In the genomic region with DNA sequence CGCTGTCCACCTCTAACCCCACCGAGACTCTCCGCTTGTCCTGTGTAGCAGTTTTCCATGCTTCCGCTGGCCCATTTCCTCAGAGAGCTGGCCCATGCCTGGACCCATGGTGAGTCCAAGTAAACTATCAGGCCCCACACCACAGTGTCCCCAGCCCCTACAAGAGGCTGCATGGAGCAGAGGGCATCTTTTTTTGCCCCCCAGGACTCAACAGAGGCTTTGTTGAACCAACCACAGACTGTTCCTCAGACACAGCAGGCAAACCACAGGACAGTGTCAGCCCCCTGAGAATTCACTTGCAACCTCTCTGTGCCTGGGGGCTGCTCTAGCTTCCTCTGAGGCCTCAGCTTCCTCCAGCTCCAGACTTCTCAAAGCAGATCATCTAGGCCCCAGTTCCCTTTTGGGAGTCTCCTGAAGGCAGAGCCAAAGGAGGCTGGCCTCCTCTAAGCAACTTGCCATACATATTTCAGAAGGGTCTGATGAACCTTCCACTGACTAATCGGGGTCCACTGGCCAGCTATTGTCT, we compare ENCODE assay signal across 14 mouse cellular contexts. TPM values are rescaled to one million over a fixed set of nuclear protein-coding genes. Genes with fewer than 3 reads are reported as not detected.
DNase-seq lines count a peak whose midpoint lies in the region; ATAC-seq and TF ChIP-seq lines count a peak whose summit lies in the region.
"Had no signal": no experiment of that assay in that cellular context is flagged by ENCODE, and none has a peak within 500 bp of the region (broad histone marks: within the 10 kb centered on the region; RNA-seq: fewer than 3 reads in every experiment).

No protein-coding gene starts in this region.

- no peak overlapping the region for H3K27ac ChIP-seq in forebrain, embryonic 13.5 days
- no peak overlapping the region for H3K27ac ChIP-seq in forebrain, postnatal 0 days (ENCODE audit: low read depth, low read length)
- H3K27ac ChIP-seq in kidney, embryonic 15.5 days = 0 out of 2 replicates have a peak overlapping the region, but pooled peaks have one; percentile 14
- H3K27ac ChIP-seq in bone marrow macrophage, adult 2 months (ENCODE audit: insufficient read depth, low read depth, low read length) = peak overlapping the region; percentile 96
- H3K27ac ChIP-seq in liver, embryonic 13.5 days = no peak overlapping the region

- WGBS in forebrain, embryonic 13.5 days = 95% methylated on average over 5 of the region's 5 CpGs
- 90% methylated on average over 5 of the region's 5 CpGs for WGBS in forebrain, postnatal 0 days
- WGBS in kidney, embryonic 15.5 days = 89% methylated on average over 5 of the region's 5 CpGs
- 63% methylated on average over 5 of the region's 5 CpGs for WGBS in liver, embryonic 13.5 days (ENCODE audit: insufficient replicate concordance)

- no peak for ATAC-seq in forebrain, embryonic 13.5 days
- no peak for ATAC-seq in forebrain, postnatal 0 days
- no peak for ATAC-seq in kidney, embryonic 15.5 days (replicated peaks; ENCODE audit: low FRiP score)
- ATAC-seq in liver, embryonic 13.5 days (ENCODE audit: low read depth) = no peak
- ATAC-seq in megakaryocyte-erythroid progenitor cell, adult 5-6 weeks (replicated peaks; ENCODE audit: low FRiP score, low TSS enrichment, poor library complexity, severe bottlenecking) = no peak

- no peak for TF ChIP-seq CTCF in forebrain, postnatal 0 days (IDR thresholded peaks at IDR 0.05; ENCODE audit: low read depth)
- no peak for TF ChIP-seq CTCF in bone marrow macrophage, adult 2 months (IDR thresholded peaks at IDR 0.05; ENCODE audit: low read depth, low read length)

- no peaks in the 10 kb centered on the region for H3K27me3 ChIP-seq in forebrain, embryonic 13.5 days
- no peaks in the 10 kb centered on the region for H3K27me3 ChIP-seq in forebrain, postnatal 0 days (ENCODE audit: insufficient read depth, low read length)
- no peaks in the 10 kb centered on the region for H3K27me3 ChIP-seq in kidney, embryonic 15.5 days
- peaks cover 55% of the 10 kb centered on the region for H3K27me3 ChIP-seq in liver, embryonic 13.5 days

- H3K9me3 ChIP-seq in forebrain, embryonic 13.5 days (replicated peaks) = no peaks in the 10 kb centered on the region
- no peaks in the 10 kb centered on the region for H3K9me3 ChIP-seq in forebrain, postnatal 0 days (ENCODE audit: low read length)
- no peaks in the 10 kb centered on the region for H3K9me3 ChIP-seq in kidney, embryonic 15.5 days (replicated peaks)
- H3K9me3 ChIP-seq in liver, embryonic 13.5 days (replicated peaks) = no peaks in the 10 kb centered on the region
- H3K9me3 ChIP-seq: G1E had no signal

- H3K4me2 ChIP-seq in forebrain, embryonic 13.5 days = peak overlapping the region; percentile 99; the same call in 1 of the 2 replicates
- no peak overlapping the region for H3K4me2 ChIP-seq in forebrain, postnatal 0 days (ENCODE audit: low read depth)
- H3K4me2 ChIP-seq in kidney, embryonic 15.5 days = no peak overlapping the region
- H3K4me2 ChIP-seq in liver, embryonic 13.5 days = 0 out of 2 replicates have a peak overlapping the region, but pooled peaks have one; percentile 1

- no peak for DNase-seq in forebrain, postnatal 0 days
- no peak for DNase-seq in kidney, postnatal 25 days
- no peak for DNase-seq in liver, embryonic 13.5 days
- no peak for DNase-seq in spleen, postnatal 14 days (ENCODE audit: low spot score in 2 of 2)
- DNase-seq: adrenal gland, postnatal 14 days; B cell, adult 2 months; kidney, adult 18-20 months; lung, adult 2 months; thymus, postnatal 25 days had no signal

- H3K4me3 ChIP-seq in forebrain, embryonic 13.5 days = no peak overlapping the region
- H3K4me3 ChIP-seq in forebrain, postnatal 0 days (ENCODE audit: low read depth, low read length) = no peak overlapping the region
- H3K4me3 ChIP-seq in kidney, embryonic 15.5 days (replicated peaks) = no peak overlapping the region
- peak overlapping the region; percentile 20 for H3K4me3 ChIP-seq in bone marrow macrophage, adult 2 months (ENCODE audit: insufficient read depth, low read length)
- no peak overlapping the region for H3K4me3 ChIP-seq in liver, embryonic 13.5 days (replicated peaks)

- peaks cover 77% of the 10 kb centered on the region for H3K4me1 ChIP-seq in forebrain, embryonic 13.5 days
- peaks cover 17% of the 10 kb centered on the region for H3K4me1 ChIP-seq in forebrain, postnatal 0 days (ENCODE audit: insufficient read depth)
- peaks cover 84% of the 10 kb centered on the region for H3K4me1 ChIP-seq in kidney, embryonic 15.5 days
- H3K4me1 ChIP-seq in bone marrow macrophage, adult 2 months (ENCODE audit: control insufficient read depth, insufficient read depth, low read length) = peaks cover 58% of the 10 kb centered on the region
- H3K4me1 ChIP-seq in liver, embryonic 13.5 days (replicated peaks) = peaks cover 80% of the 10 kb centered on the region

- TF ChIP-seq POLR2A in bone marrow macrophage, adult 2 months (IDR thresholded peaks at IDR 0.05; ENCODE audit: borderline replicate concordance, low read depth, low read length) = no peak

- H3K9ac ChIP-seq in forebrain, embryonic 13.5 days = no peak overlapping the region
- no peak overlapping the region for H3K9ac ChIP-seq in forebrain, postnatal 0 days
- no peak overlapping the region for H3K9ac ChIP-seq in kidney, embryonic 15.5 days
- no peak overlapping the region for H3K9ac ChIP-seq in liver, embryonic 13.5 days

- H3K36me3 ChIP-seq in forebrain, embryonic 13.5 days (ENCODE audit: poor library complexity, severe bottlenecking) = peaks cover 40% of the 10 kb centered on the region
- peaks cover 20% of the 10 kb centered on the region for H3K36me3 ChIP-seq in forebrain, postnatal 0 days (ENCODE audit: insufficient read depth)
- H3K36me3 ChIP-seq in kidney, embryonic 15.5 days = peaks cover 19% of the 10 kb centered on the region
- H3K36me3 ChIP-seq in liver, embryonic 13.5 days = peaks cover 12% of the 10 kb centered on the region; the same call in 1 of the 2 replicates

RNA-seq across cellular contexts. Expression of gene Plxnb2, which starts 9.0 kb away (rescaled TPM):
- polyA plus RNA-seq in forebrain, embryonic 13.5 days (2015; fragmentation: Nextera tagmentation; extraction: Ambion mirVana) = 101 and 130 TPM in 2 replicates
- total RNA-seq in forebrain, postnatal 0 days (2014; rRNA removed) = 126 and 138 TPM in 2 replicates
- 45.2 and 52.8 TPM in 2 replicates for polyA plus RNA-seq in forebrain, postnatal 0 days (2015; fragmentation: Nextera tagmentation; extraction: Ambion mirVana)
- 138 and 160 TPM in 2 replicates for polyA plus RNA-seq in kidney, embryonic 15.5 days (2015; fragmentation: Nextera tagmentation; extraction: Ambion mirVana)
- 432 and 457 TPM in 2 replicates for polyA plus RNA-seq in bone marrow macrophage, adult 2 months (2012; ENCODE audit: insufficient read depth, insufficient read length, missing spikeins)
- 20.2 and 21.2 TPM in 2 replicates for polyA plus RNA-seq in liver, embryonic 13.5 days (2015; fragmentation: Nextera tagmentation; extraction: Ambion mirVana)
- 2.3 and 3.6 TPM in 2 replicates for total RNA-seq in megakaryocyte-erythroid progenitor cell, adult 5-6 weeks (2014; fragmentation: Nextera tagmentation)
- 0.34 and 1.7 TPM in 2 replicates for total RNA-seq in megakaryocyte-erythroid progenitor cell, adult 5-6 weeks (2017)

RNA-seq across cellular contexts. Expression of gene Mapk11, which starts 22.2 kb away (rescaled TPM):
- polyA plus RNA-seq in forebrain, embryonic 13.5 days (2015; fragmentation: Nextera tagmentation; extraction: Ambion mirVana) = 43.0 and 45.5 TPM in 2 replicates
- total RNA-seq in forebrain, postnatal 0 days (2014; rRNA removed) = 35.2 and 35.8 TPM in 2 replicates
- 16.2 and 21.3 TPM in 2 replicates for polyA plus RNA-seq in forebrain, postnatal 0 days (2015; fragmentation: Nextera tagmentation; extraction: Ambion mirVana)
- 15.4 and 16.5 TPM in 2 replicates for polyA plus RNA-seq in kidney, embryonic 15.5 days (2015; fragmentation: Nextera tagmentation; extraction: Ambion mirVana)
- 2.2 and 2.7 TPM in 2 replicates for polyA plus RNA-seq in bone marrow macrophage, adult 2 months (2012; ENCODE audit: insufficient read depth, insufficient read length, missing spikeins)
- polyA plus RNA-seq in liver, embryonic 13.5 days (2015; fragmentation: Nextera tagmentation; extraction: Ambion mirVana) = 0.76 and 0.78 TPM in 2 replicates
- total RNA-seq in megakaryocyte-erythroid progenitor cell, adult 5-6 weeks (2014; fragmentation: Nextera tagmentation) = 0.11 TPM in 1 of 2 replicates, not detected in the other
- 0.27 and 3.5 TPM in 2 replicates for total RNA-seq in megakaryocyte-erythroid progenitor cell, adult 5-6 weeks (2017)

RNA-seq across cellular contexts. Expression of gene Dennd6b, which starts 24.7 kb away (rescaled TPM):
- polyA plus RNA-seq in forebrain, embryonic 13.5 days (2015; fragmentation: Nextera tagmentation; extraction: Ambion mirVana) = 40.7 and 47.7 TPM in 2 replicates
- 73.7 and 89.6 TPM in 2 replicates for total RNA-seq in forebrain, postnatal 0 days (2014; rRNA removed)
- 43.4 and 53.3 TPM in 2 replicates for polyA plus RNA-seq in forebrain, postnatal 0 days (2015; fragmentation: Nextera tagmentation; extraction: Ambion mirVana)
- polyA plus RNA-seq in kidney, embryonic 15.5 days (2015; fragmentation: Nextera tagmentation; extraction: Ambion mirVana) = 17.0 and 19.2 TPM in 2 replicates
- 3.4 and 3.8 TPM in 2 replicates for polyA plus RNA-seq in bone marrow macrophage, adult 2 months (2012; ENCODE audit: insufficient read depth, insufficient read length, missing spikeins)
- 3.0 and 3.2 TPM in 2 replicates for polyA plus RNA-seq in liver, embryonic 13.5 days (2015; fragmentation: Nextera tagmentation; extraction: Ambion mirVana)
- total RNA-seq in megakaryocyte-erythroid progenitor cell, adult 5-6 weeks (2014; fragmentation: Nextera tagmentation) = 9.8 and 14.1 TPM in 2 replicates
- total RNA-seq in megakaryocyte-erythroid progenitor cell, adult 5-6 weeks (2017) = 1.3 and 4.6 TPM in 2 replicates

RNA-seq across cellular contexts. Expression of gene Mapk12, which starts 31.1 kb away (rescaled TPM):
- polyA plus RNA-seq in forebrain, embryonic 13.5 days (2015; fragmentation: Nextera tagmentation; extraction: Ambion mirVana) = 9.1 and 11.7 TPM in 2 replicates
- total RNA-seq in forebrain, postnatal 0 days (2014; rRNA removed) = 1.8 and 3.4 TPM in 2 replicates
- 2.0 and 2.8 TPM in 2 replicates for polyA plus RNA-seq in forebrain, postnatal 0 days (2015; fragmentation: Nextera tagmentation; extraction: Ambion mirVana)
- polyA plus RNA-seq in kidney, embryonic 15.5 days (2015; fragmentation: Nextera tagmentation; extraction: Ambion mirVana) = 14.8 and 16.7 TPM in 2 replicates
- polyA plus RNA-seq in bone marrow macrophage, adult 2 months (2012; ENCODE audit: insufficient read depth, insufficient read length, missing spikeins) = not detected in 2 replicates
- 1.5 and 1.7 TPM in 2 replicates for polyA plus RNA-seq in liver, embryonic 13.5 days (2015; fragmentation: Nextera tagmentation; extraction: Ambion mirVana)
- not detected in 2 replicates for total RNA-seq in megakaryocyte-erythroid progenitor cell, adult 5-6 weeks (2014; fragmentation: Nextera tagmentation)
- 2.1 TPM in 1 of 2 replicates, not detected in the other for total RNA-seq in megakaryocyte-erythroid progenitor cell, adult 5-6 weeks (2017)
- polyA plus RNA-seq: G1E had no signal

RNA-seq across cellular contexts. Expression of gene Ppp6r2, which starts 39.8 kb away (rescaled TPM):
- 68.5 and 71.7 TPM in 2 replicates for polyA plus RNA-seq in forebrain, embryonic 13.5 days (2015; fragmentation: Nextera tagmentation; extraction: Ambion mirVana)
- 252 and 296 TPM in 2 replicates for total RNA-seq in forebrain, postnatal 0 days (2014; rRNA removed)
- polyA plus RNA-seq in forebrain, postnatal 0 days (2015; fragmentation: Nextera tagmentation; extraction: Ambion mirVana) = 70.0 and 77.2 TPM in 2 replicates
- 22.7 and 26.9 TPM in 2 replicates for polyA plus RNA-seq in kidney, embryonic 15.5 days (2015; fragmentation: Nextera tagmentation; extraction: Ambion mirVana)
- polyA plus RNA-seq in bone marrow macrophage, adult 2 months (2012; ENCODE audit: insufficient read depth, insufficient read length, missing spikeins) = 31.6 and 32.7 TPM in 2 replicates
- polyA plus RNA-seq in liver, embryonic 13.5 days (2015; fragmentation: Nextera tagmentation; extraction: Ambion mirVana) = 16.2 and 17.1 TPM in 2 replicates
- 56.3 and 72.3 TPM in 2 replicates for total RNA-seq in megakaryocyte-erythroid progenitor cell, adult 5-6 weeks (2014; fragmentation: Nextera tagmentation)
- 29.4 and 145 TPM in 2 replicates for total RNA-seq in megakaryocyte-erythroid progenitor cell, adult 5-6 weeks (2017)

Comparison
In these comparisons a context has a peak if more than half of its experiments do, and no peak if none do; other contexts are left out.
1. H3K4me2 ChIP-seq: peak in forebrain, embryonic 13.5 days (single experiment) and liver, embryonic 13.5 days (single experiment); none in forebrain, postnatal 0 days (single experiment) and kidney, embryonic 15.5 days (single experiment).
2. H3K27ac ChIP-seq: peak in kidney, embryonic 15.5 days (single experiment) and bone marrow macrophage, adult 2 months (single experiment); none in forebrain, embryonic 13.5 days (single experiment), forebrain, postnatal 0 days (single experiment) and liver, embryonic 13.5 days (single experiment).